Mouse (Mus musculus): ENCODE results near the gene Klrb1c. TPM values are rescaled to one million over a fixed set of nuclear protein-coding genes. Genes with fewer than 3 reads are reported as not detected.
A peak's percentile ranks its signal among the peaks of the same experiment; 100 is the strongest.
"Not testable (repeated sequence)": the region's sequence is repeated elsewhere in the genome, so short reads cannot be mapped to it uniquely, and the experiment has no call there.

Klrb1c gene
- total and polyA plus RNA-seq, 2 experiments from 2014 or later: 0.25 to 0.77 TPM

- H3K36me3 ChIP-seq (ENCODE audit: insufficient read depth, low read length): not testable (repeated sequence)
- WGBS: under 1% methylated on average over 49 of the region's 49 CpGs
Measured at GRCm38 (mm10) chr6:128799144-128799895, 10.3 kb upstream of the Klrb1c start.

DNA sequence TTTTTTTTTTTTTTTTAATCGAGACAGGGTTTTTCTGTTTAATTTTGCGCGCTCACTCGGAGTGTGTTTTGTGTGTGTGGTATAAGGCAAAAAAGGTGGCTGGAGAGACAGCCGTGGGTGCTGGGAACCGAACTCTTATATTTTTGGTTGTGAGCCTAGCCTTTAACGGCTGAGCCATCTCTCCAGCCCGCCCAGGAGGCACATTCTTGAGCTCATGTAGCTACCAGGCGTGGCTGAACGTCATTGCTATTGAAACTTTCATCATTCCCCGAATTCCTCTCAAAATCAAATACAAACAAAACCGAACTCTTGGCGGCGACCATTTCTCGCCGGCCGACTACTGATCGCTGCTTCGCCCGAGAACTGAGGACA lies 9.7 kb upstream of the Klrb1c start:
- H3K27ac ChIP-seq (ENCODE audit: low read depth, low read length): peak overlapping the region; percentile 89
- ATAC-seq (ENCODE audit: low FRiP score) (peak; percentile 42), DNase-seq (ENCODE audit: low spot score) (peak; percentile 77)
- not testable (repeated sequence) for H3K4me1 ChIP-seq (ENCODE audit: insufficient read depth, low read length); H3K27me3 ChIP-seq (ENCODE audit: insufficient read depth, low read length); H3K36me3 ChIP-seq (ENCODE audit: insufficient read depth, low read length); H3K9me3 ChIP-seq (ENCODE audit: low read length)
- H3K4me3 ChIP-seq (ENCODE audit: low read depth, low read length): peak overlapping the region; percentile 52
- WGBS: under 1% methylated on average over 20 of the region's 20 CpGs
- H3K4me2 ChIP-seq (ENCODE audit: low read depth, low read length, poor library complexity, severe bottlenecking): peak overlapping the region; percentile 63
- peak overlapping the region; percentile 73 for H3K9ac ChIP-seq (replicated peaks; ENCODE audit: low read length, poor library complexity, severe bottlenecking)

More at GRCm38 (mm10) chr6:128799144-128799895, 10.3 kb upstream of the Klrb1c start:
- H3K9me3 ChIP-seq (ENCODE audit: low read length); H3K4me1 ChIP-seq (ENCODE audit: insufficient read depth, low read length); H3K27me3 ChIP-seq (ENCODE audit: insufficient read depth, low read length): not testable (repeated sequence)
- H3K9ac ChIP-seq (replicated peaks; ENCODE audit: low read length, poor library complexity, severe bottlenecking): peak overlapping the region; percentile 73
- peak overlapping the region; percentile 52 for H3K4me3 ChIP-seq (ENCODE audit: low read depth, low read length)
- ATAC-seq (ENCODE audit: low FRiP score) (peak; percentile 82), DNase-seq (ENCODE audit: low spot score) (peak; percentile 93)
- TF ChIP-seq CTCF (IDR thresholded peaks at IDR 0.05): peak; percentile 86
- H3K27ac ChIP-seq (ENCODE audit: low read depth, low read length): peak overlapping the region; percentile 89
- H3K4me2 ChIP-seq (ENCODE audit: low read depth, low read length, poor library complexity, severe bottlenecking): peak overlapping the region; percentile 63

DNA sequence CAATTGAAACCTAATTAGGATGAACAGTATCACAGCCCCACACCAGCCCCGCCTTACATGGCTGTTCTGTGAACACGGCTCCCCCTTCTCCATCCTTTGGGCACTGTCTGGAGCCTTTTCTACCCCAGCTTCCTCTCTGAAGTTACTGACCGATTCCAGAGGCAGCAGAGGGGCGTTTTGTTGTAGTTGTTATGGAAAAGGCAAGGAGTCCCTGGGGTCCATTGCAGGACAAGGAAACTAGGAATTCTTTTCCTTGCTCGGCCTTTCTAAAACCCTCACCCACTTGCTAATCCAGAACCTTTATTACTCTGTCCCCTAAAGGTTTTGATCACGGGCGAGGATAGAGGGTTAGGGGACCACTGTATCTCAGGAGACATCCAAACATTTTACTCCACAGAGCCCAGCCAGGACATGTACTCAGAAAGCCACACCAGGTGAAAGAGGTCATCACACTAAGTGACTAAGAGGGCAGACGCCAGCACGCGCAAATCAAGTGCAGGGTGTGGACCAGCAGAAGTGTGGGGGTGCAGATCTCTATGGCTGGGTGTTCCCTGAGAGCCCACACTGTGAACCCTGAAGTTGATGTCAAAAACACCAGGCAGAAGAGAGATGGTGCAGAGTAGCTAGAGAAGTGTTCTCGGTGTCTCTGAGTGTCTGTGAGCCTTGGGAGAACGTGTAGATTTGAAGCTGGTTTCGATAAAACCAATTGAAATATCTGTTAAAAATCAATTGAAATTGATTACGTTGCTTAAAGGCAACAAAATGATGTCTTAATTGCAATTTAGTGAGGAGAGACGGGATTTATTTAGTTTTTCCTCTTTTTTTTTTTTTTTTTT lies 9.1 kb upstream of the Klrb1c start:
- Histone ChIP-seq H3K36me3 (ENCODE audit: insufficient read depth, low read length) (no peaks in the 10 kb centered on the region), H3K4me2 (ENCODE audit: low read depth, low read length, poor library complexity, severe bottlenecking) (peak overlapping the region; percentile 63), H3K4me3 (ENCODE audit: low read depth, low read length) (peak overlapping the region; percentile 52), H3K4me1 (ENCODE audit: insufficient read depth, low read length) (0 out of 2 replicates have a peak, but pooled peaks cover 2% of the 10 kb centered on the region), H3K9me3 (ENCODE audit: low read length) (no peaks in the 10 kb centered on the region), H3K27ac (ENCODE audit: low read depth, low read length) (peak overlapping the region; percentile 65), H3K27me3 (ENCODE audit: insufficient read depth, low read length) (no peaks in the 10 kb centered on the region), H3K9ac (replicated peaks; ENCODE audit: low read length, poor library complexity, severe bottlenecking) (peak overlapping the region; percentile 55)
- no peak for TF ChIP-seq CTCF (IDR thresholded peaks at IDR 0.05)
- WGBS: 10% methylated on average over 15 of the region's 15 CpGs
- DNase-seq (ENCODE audit: low spot score) (peak; percentile 20), ATAC-seq (ENCODE audit: low FRiP score) (no peak)

DNA sequence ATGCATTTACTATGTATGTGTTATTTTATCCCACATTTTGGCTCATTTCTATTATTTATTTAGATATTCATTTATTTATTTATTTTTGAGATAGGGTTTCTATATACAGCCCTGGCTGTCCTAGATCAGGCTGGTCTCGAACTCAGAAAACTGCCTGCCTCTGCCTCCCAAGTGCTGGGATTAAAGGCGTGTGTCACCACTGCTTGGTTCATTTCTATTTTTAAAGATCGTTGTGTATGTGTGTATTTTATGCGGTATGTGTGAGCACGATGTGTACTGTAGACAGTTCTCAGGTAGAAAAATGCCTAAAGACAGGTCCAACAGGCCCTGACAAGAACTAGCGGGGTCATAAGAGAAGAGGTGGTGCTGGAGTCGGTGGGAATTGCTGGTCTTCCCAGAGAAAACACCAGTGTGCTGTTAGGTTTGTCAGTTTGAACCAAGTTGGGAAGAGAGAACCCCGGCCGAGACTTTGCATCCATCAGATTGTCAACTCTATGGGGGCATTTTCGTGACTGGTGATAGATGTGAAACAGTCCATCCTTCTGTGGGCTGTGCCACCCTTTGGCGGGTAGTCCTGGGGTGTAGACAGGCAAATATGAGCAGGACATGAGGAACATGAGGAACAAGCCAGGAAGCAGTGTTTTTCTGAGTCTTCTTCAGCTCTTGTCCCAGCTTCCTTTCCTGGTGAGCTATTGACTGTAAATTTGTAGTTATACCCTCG lies 8.3 kb upstream of the Klrb1c start:
- ATAC-seq (ENCODE audit: low FRiP score): no peak
- Histone ChIP-seq H3K9ac (replicated peaks; ENCODE audit: low read length, poor library complexity, severe bottlenecking) (peak overlapping the region; percentile 55; the same call in 1 of the 2 replicates), H3K9me3 (ENCODE audit: low read length) (no peaks in the 10 kb centered on the region)

DNA sequence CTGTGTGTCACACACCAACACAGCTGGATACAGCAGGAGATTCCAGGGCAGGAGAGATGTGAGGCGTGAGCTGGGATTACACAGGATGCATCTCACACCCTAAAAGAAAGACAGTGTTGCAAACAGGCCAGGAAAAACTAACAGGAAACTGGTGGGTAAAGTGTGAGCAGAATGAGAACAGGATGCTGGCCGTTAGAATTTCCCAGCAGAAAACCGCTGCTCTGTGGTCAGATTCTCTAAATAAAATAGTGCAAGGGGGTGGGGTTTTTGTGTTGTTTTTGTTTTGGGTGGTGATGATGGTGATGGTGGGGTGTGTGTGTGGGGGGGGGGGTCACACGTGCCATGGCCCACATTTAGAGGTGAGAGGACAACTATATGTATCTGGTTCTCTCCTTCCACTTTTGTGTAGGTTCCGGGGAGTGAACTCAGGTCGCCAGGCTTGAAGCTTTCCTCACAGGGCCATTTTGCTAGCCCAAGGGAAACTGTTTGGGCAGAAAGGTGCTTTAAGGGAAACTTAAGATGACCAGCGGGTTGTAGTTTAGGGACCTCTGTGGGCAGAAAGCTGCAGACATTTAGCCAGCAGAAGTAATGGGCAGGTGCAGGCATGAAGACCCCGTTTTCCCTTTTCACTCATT lies 7.4 kb upstream of the Klrb1c start:
- ATAC-seq (ENCODE audit: low FRiP score): no peak
- Histone ChIP-seq H3K4me3 (ENCODE audit: low read depth, low read length) (no peak overlapping the region), H3K9me3 (ENCODE audit: low read length) (no peaks in the 10 kb centered on the region), H3K27ac (ENCODE audit: low read depth, low read length) (no peak overlapping the region), H3K4me2 (ENCODE audit: low read depth, low read length, poor library complexity, severe bottlenecking) (no peak overlapping the region), H3K9ac (replicated peaks; ENCODE audit: low read length, poor library complexity, severe bottlenecking) (no peak overlapping the region), H3K36me3 (ENCODE audit: insufficient read depth, low read length) (no peaks in the 10 kb centered on the region), H3K27me3 (ENCODE audit: insufficient read depth, low read length) (no peaks in the 10 kb centered on the region), H3K4me1 (ENCODE audit: insufficient read depth, low read length) (0 out of 2 replicates have a peak, but pooled peaks cover 2% of the 10 kb centered on the region)
- TF ChIP-seq CTCF (IDR thresholded peaks at IDR 0.05): no peak
- 80% methylated on average over 8 of the region's 8 CpGs for WGBS
- DNase-seq (ENCODE audit: low spot score): no peak

More for the DNA sequence above, 8.3 kb upstream of the Klrb1c start:
- no peaks in the 10 kb centered on the region for H3K36me3 ChIP-seq (ENCODE audit: insufficient read depth, low read length)
- 77% methylated on average over 12 of the region's 12 CpGs for WGBS
- no peak for TF ChIP-seq CTCF (IDR thresholded peaks at IDR 0.05)
- no peak for DNase-seq (ENCODE audit: low spot score)
- H3K27me3 ChIP-seq (ENCODE audit: insufficient read depth, low read length): no peaks in the 10 kb centered on the region
- H3K4me1 ChIP-seq (ENCODE audit: insufficient read depth, low read length): 0 out of 2 replicates have a peak, but pooled peaks cover 2% of the 10 kb centered on the region
- H3K27ac ChIP-seq (ENCODE audit: low read depth, low read length): peak overlapping the region; percentile 65
- peak overlapping the region; percentile 63 for H3K4me2 ChIP-seq (ENCODE audit: low read depth, low read length, poor library complexity, severe bottlenecking)
- H3K4me3 ChIP-seq (ENCODE audit: low read depth, low read length): peak overlapping the region; percentile 52; the same call in 1 of the 2 replicates
